8 mouse cellular contexts compared by ENCODE assay signal in genomic region chr11:69983377-69983776, GRCm38 (mm10). TPM values are rescaled to one million over a fixed set of nuclear protein-coding genes. Genes with fewer than 3 reads are reported as not detected.
DNase-seq lines count a peak whose midpoint lies in the region; ATAC-seq and TF ChIP-seq lines count a peak whose summit lies in the region.

No protein-coding gene starts in this region.

- no peak overlapping the region for H3K27ac ChIP-seq in kidney, postnatal 0 days
- H3K27ac ChIP-seq in forebrain, embryonic 15.5 days (replicated peaks) = no peak overlapping the region
- no peak overlapping the region for H3K27ac ChIP-seq in intestine, embryonic 15.5 days
- H3K27ac ChIP-seq in neural tube, embryonic 13.5 days (replicated peaks) = no peak overlapping the region
- no peak overlapping the region for H3K27ac ChIP-seq in cerebellum, adult 2 months (ENCODE audit: insufficient read depth, low read length)

- DNase-seq in kidney, postnatal 0 days (ENCODE audit: low spot score) = no peak
- no peak for DNase-seq in kidney, adult 11 months
- no peak for DNase-seq in cerebellum, adult 2 months
- DNase-seq in adrenal gland, postnatal 10 days = no peak
- no peak for DNase-seq in urinary bladder, postnatal 4 days (ENCODE audit: low spot score in 2 of 2)

- H3K36me3 ChIP-seq in kidney, postnatal 0 days (ENCODE audit: insufficient read depth, low read length) = peaks cover 36% of the 10 kb centered on the region
- peaks cover 40% of the 10 kb centered on the region for H3K36me3 ChIP-seq in forebrain, embryonic 15.5 days
- H3K36me3 ChIP-seq in intestine, embryonic 15.5 days = peaks cover 32% of the 10 kb centered on the region
- peaks cover 52% of the 10 kb centered on the region for H3K36me3 ChIP-seq in neural tube, embryonic 13.5 days

- TF ChIP-seq POLR2A in cerebellum, adult 2 months (IDR thresholded peaks at IDR 0.05; ENCODE audit: borderline replicate concordance, insufficient read depth, low read length) = no peak

- peak overlapping the region; percentile 92; the same call in 1 of the 2 replicates for H3K4me2 ChIP-seq in kidney, postnatal 0 days (ENCODE audit: low read length)
- no peak overlapping the region for H3K4me2 ChIP-seq in forebrain, embryonic 15.5 days (replicated peaks)
- peak overlapping the region; percentile 69 for H3K4me2 ChIP-seq in intestine, embryonic 15.5 days (replicated peaks)
- H3K4me2 ChIP-seq in neural tube, embryonic 13.5 days = peak overlapping the region; percentile 87

- no peaks in the 10 kb centered on the region for H3K27me3 ChIP-seq in kidney, postnatal 0 days (ENCODE audit: insufficient read depth, low read length)
- no peaks in the 10 kb centered on the region for H3K27me3 ChIP-seq in forebrain, embryonic 15.5 days
- H3K27me3 ChIP-seq in intestine, embryonic 15.5 days (replicated peaks) = no peaks in the 10 kb centered on the region
- no peaks in the 10 kb centered on the region for H3K27me3 ChIP-seq in neural tube, embryonic 13.5 days
- no peaks in the 10 kb centered on the region for H3K27me3 ChIP-seq in cerebellum, adult 2 months (ENCODE audit: control insufficient read depth, insufficient read depth, low read length)

- H3K4me3 ChIP-seq in kidney, postnatal 0 days (replicated peaks; ENCODE audit: low read depth, low read length) = no peak overlapping the region
- no peak overlapping the region for H3K4me3 ChIP-seq in forebrain, embryonic 15.5 days
- peak overlapping the region; percentile 99; the same call in 1 of the 2 replicates for H3K4me3 ChIP-seq in intestine, embryonic 15.5 days (replicated peaks)
- peak overlapping the region; percentile 99; the same call in 1 of the 2 replicates for H3K4me3 ChIP-seq in neural tube, embryonic 13.5 days
- no peak overlapping the region for H3K4me3 ChIP-seq in cerebellum, adult 2 months (replicated peaks; ENCODE audit: insufficient read depth, low read depth, low read length)

- no peak for TF ChIP-seq CTCF in kidney, postnatal 0 days (IDR thresholded peaks at IDR 0.05; ENCODE audit: low read depth)
- no peak for TF ChIP-seq CTCF in cerebellum, adult 2 months (IDR thresholded peaks at IDR 0.05; ENCODE audit: borderline replicate concordance, insufficient read depth, low read depth, low read length)

- peaks cover 23% of the 10 kb centered on the region; the same call in 1 of the 2 replicates for H3K4me1 ChIP-seq in kidney, postnatal 0 days (replicated peaks; ENCODE audit: insufficient read depth, low read length)
- H3K4me1 ChIP-seq in forebrain, embryonic 15.5 days = peaks cover 37% of the 10 kb centered on the region
- peaks cover 16% of the 10 kb centered on the region for H3K4me1 ChIP-seq in intestine, embryonic 15.5 days (replicated peaks)
- H3K4me1 ChIP-seq in neural tube, embryonic 13.5 days (replicated peaks) = peaks cover 39% of the 10 kb centered on the region
- peaks cover 3% of the 10 kb centered on the region for H3K4me1 ChIP-seq in cerebellum, adult 2 months (ENCODE audit: control insufficient read depth, insufficient read depth, low read length)

- WGBS in kidney, postnatal 0 days = 62% methylated on average over 4 of the region's 4 CpGs
- WGBS in forebrain, embryonic 15.5 days = 80% methylated on average over 4 of the region's 4 CpGs
- 87% methylated on average over 4 of the region's 4 CpGs for WGBS in intestine, embryonic 15.5 days
- 84% methylated on average over 4 of the region's 4 CpGs for WGBS in neural tube, embryonic 13.5 days
- 70% methylated on average over 4 of the region's 4 CpGs for WGBS in cerebellum, adult 2 months

- H3K9ac ChIP-seq in kidney, postnatal 0 days (ENCODE audit: low read depth, low read length) = 0 out of 2 replicates have a peak overlapping the region, but pooled peaks have one; percentile 97
- H3K9ac ChIP-seq in forebrain, embryonic 15.5 days (replicated peaks) = peak overlapping the region; percentile 4; the same call in 1 of the 2 replicates
- peak overlapping the region; percentile 99; the same call in 1 of the 2 replicates for H3K9ac ChIP-seq in intestine, embryonic 15.5 days
- peak overlapping the region; percentile 100 for H3K9ac ChIP-seq in neural tube, embryonic 13.5 days

- no peaks in the 10 kb centered on the region for H3K9me3 ChIP-seq in kidney, postnatal 0 days (replicated peaks; ENCODE audit: low read length)
- H3K9me3 ChIP-seq in forebrain, embryonic 15.5 days = no peaks in the 10 kb centered on the region
- H3K9me3 ChIP-seq in intestine, embryonic 15.5 days = no peaks in the 10 kb centered on the region
- H3K9me3 ChIP-seq in neural tube, embryonic 13.5 days = no peaks in the 10 kb centered on the region

- ATAC-seq in kidney, postnatal 0 days (replicated peaks; ENCODE audit: low FRiP score, low read depth) = no peak
- no peak for ATAC-seq in forebrain, embryonic 15.5 days (replicated peaks)
- no peak for ATAC-seq in intestine, embryonic 15.5 days
- ATAC-seq in neural tube, embryonic 13.5 days (ENCODE audit: low read depth) = no peak

RNA-seq across cellular contexts. Expression of gene Elp5, which starts 1.1 kb away (rescaled TPM):
- 97.3 and 97.9 TPM in 2 replicates for polyA plus RNA-seq in kidney, postnatal 0 days (2015; fragmentation: Nextera tagmentation; extraction: Ambion mirVana)
- polyA plus RNA-seq in forebrain, embryonic 15.5 days (2015; fragmentation: Nextera tagmentation; extraction: Ambion mirVana) = 170 and 171 TPM in 2 replicates
- polyA plus RNA-seq in intestine, embryonic 15.5 days (2015; fragmentation: Nextera tagmentation; extraction: Ambion mirVana) = 102 and 105 TPM in 2 replicates
- polyA plus RNA-seq in neural tube, embryonic 13.5 days (2015; fragmentation: Nextera tagmentation; extraction: Ambion mirVana) = 160 and 162 TPM in 2 replicates
- polyA plus RNA-seq in cerebellum, adult 2 months (2012; rRNA removed) = 106 and 109 TPM in 2 replicates
- total RNA-seq in adrenal gland, postnatal 10 days (2021) = 10 to 100 TPM; 66.8 to 71.4 TPM

RNA-seq across cellular contexts. Expression of gene Ctdnep1, which starts 2.4 kb away (rescaled TPM):
- polyA plus RNA-seq in kidney, postnatal 0 days (2015; fragmentation: Nextera tagmentation; extraction: Ambion mirVana) = 28.3 and 29.1 TPM in 2 replicates
- polyA plus RNA-seq in forebrain, embryonic 15.5 days (2015; fragmentation: Nextera tagmentation; extraction: Ambion mirVana) = 18.4 and 20.8 TPM in 2 replicates
- 23.2 and 26.3 TPM in 2 replicates for polyA plus RNA-seq in intestine, embryonic 15.5 days (2015; fragmentation: Nextera tagmentation; extraction: Ambion mirVana)
- polyA plus RNA-seq in neural tube, embryonic 13.5 days (2015; fragmentation: Nextera tagmentation; extraction: Ambion mirVana) = 21.5 and 22.5 TPM in 2 replicates
- 93.9 and 108 TPM in 2 replicates for polyA plus RNA-seq in cerebellum, adult 2 months (2012; rRNA removed)
- 100 to 1,000 TPM; 117 to 148 TPM for total RNA-seq in adrenal gland, postnatal 10 days (2021)

RNA-seq across cellular contexts. Expression of gene Gabarap, which starts 7.6 kb away (rescaled TPM):
- 626 TPM in 2 replicates for polyA plus RNA-seq in kidney, postnatal 0 days (2015; fragmentation: Nextera tagmentation; extraction: Ambion mirVana)
- 610 and 626 TPM in 2 replicates for polyA plus RNA-seq in forebrain, embryonic 15.5 days (2015; fragmentation: Nextera tagmentation; extraction: Ambion mirVana)
- polyA plus RNA-seq in intestine, embryonic 15.5 days (2015; fragmentation: Nextera tagmentation; extraction: Ambion mirVana) = 529 and 559 TPM in 2 replicates
- polyA plus RNA-seq in neural tube, embryonic 13.5 days (2015; fragmentation: Nextera tagmentation; extraction: Ambion mirVana) = 679 and 746 TPM in 2 replicates
- 344 and 366 TPM in 2 replicates for polyA plus RNA-seq in cerebellum, adult 2 months (2012; rRNA removed)
- 100 to 1,000 TPM; 339 to 345 TPM for total RNA-seq in adrenal gland, postnatal 10 days (2021)

RNA-seq across cellular contexts. Expression of gene Phf23, which starts 12.2 kb away (rescaled TPM):
- 61.9 and 62.6 TPM in 2 replicates for polyA plus RNA-seq in kidney, postnatal 0 days (2015; fragmentation: Nextera tagmentation; extraction: Ambion mirVana)
- 71.5 and 75.6 TPM in 2 replicates for polyA plus RNA-seq in forebrain, embryonic 15.5 days (2015; fragmentation: Nextera tagmentation; extraction: Ambion mirVana)
- 58.6 and 61.3 TPM in 2 replicates for polyA plus RNA-seq in intestine, embryonic 15.5 days (2015; fragmentation: Nextera tagmentation; extraction: Ambion mirVana)
- polyA plus RNA-seq in neural tube, embryonic 13.5 days (2015; fragmentation: Nextera tagmentation; extraction: Ambion mirVana) = 74.2 and 76.3 TPM in 2 replicates
- 41.8 and 44.4 TPM in 2 replicates for polyA plus RNA-seq in cerebellum, adult 2 months (2012; rRNA removed)
- 10 to 100 TPM; 43.5 to 50.5 TPM for total RNA-seq in adrenal gland, postnatal 10 days (2021)

RNA-seq across cellular contexts. Expression of gene Dvl2, which starts 17.0 kb away (rescaled TPM):
- 25.8 and 27.1 TPM in 2 replicates for polyA plus RNA-seq in kidney, postnatal 0 days (2015; fragmentation: Nextera tagmentation; extraction: Ambion mirVana)
- 35.3 and 37.5 TPM in 2 replicates for polyA plus RNA-seq in forebrain, embryonic 15.5 days (2015; fragmentation: Nextera tagmentation; extraction: Ambion mirVana)
- polyA plus RNA-seq in intestine, embryonic 15.5 days (2015; fragmentation: Nextera tagmentation; extraction: Ambion mirVana) = 30.5 and 31.8 TPM in 2 replicates
- 26.7 and 28.8 TPM in 2 replicates for polyA plus RNA-seq in neural tube, embryonic 13.5 days (2015; fragmentation: Nextera tagmentation; extraction: Ambion mirVana)
- polyA plus RNA-seq in cerebellum, adult 2 months (2012; rRNA removed) = 27.2 and 28.9 TPM in 2 replicates
- 10 to 100 TPM; 15.7 to 23.0 TPM for total RNA-seq in adrenal gland, postnatal 10 days (2021)

Comparison
In these comparisons a context has a peak if more than half of its experiments do, and no peak if none do; other contexts are left out.
1. H3K4me3 ChIP-seq: peak in intestine, embryonic 15.5 days (single experiment) and neural tube, embryonic 13.5 days (single experiment); none in kidney, postnatal 0 days (single experiment), forebrain, embryonic 15.5 days (single experiment) and cerebellum, adult 2 months (single experiment).
2. H3K9ac ChIP-seq: peak in every context shown above with its lines; median percentile 100 in neural tube, embryonic 13.5 days; 99 in intestine, embryonic 15.5 days; 97 in kidney, postnatal 0 days; 4 in forebrain, embryonic 15.5 days.